8 mouse cellular contexts compared by ENCODE assay signal in the genomic region with DNA sequence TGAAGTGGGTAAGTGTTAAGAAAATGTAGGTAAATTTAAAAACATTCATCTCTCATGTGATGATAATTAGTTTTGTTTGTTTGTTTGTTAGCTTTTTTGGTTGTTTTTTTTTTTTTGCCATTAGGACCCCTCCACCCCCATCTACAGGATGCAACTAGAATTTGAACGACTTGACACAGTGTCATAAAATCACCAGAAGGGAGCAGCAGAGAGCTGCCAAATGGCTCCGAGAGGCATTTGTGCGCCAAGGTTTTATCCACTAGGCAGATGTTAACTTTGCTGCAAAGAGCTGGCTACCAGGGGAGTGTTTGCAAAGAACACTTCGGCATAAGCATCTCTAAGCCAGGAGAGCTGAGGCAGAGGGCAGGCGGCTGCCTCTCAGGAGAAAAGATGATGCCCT.
A peak's percentile ranks its signal among the peaks of the same experiment; 100 is the strongest.
DNase-seq lines count a peak whose midpoint lies in the region; ATAC-seq lines count a peak whose summit lies in the region.

No protein-coding gene starts in this region.

- peak; percentile 39 for DNase-seq in adrenal gland, postnatal 10 days
- no peak for DNase-seq in adrenal gland, adult 18-20 months (ENCODE audit: low spot score in 2 of 2)
- peak; percentile 17 for DNase-seq in urinary bladder, postnatal 25 days (ENCODE audit: low spot score)
- DNase-seq in urinary bladder, adult 2 months (ENCODE audit: low spot score), result no peak
- DNase-seq in forebrain, embryonic 14.5 days (ENCODE audit: low spot score), result peak; percentile 85
- peak; percentile 15 to 28 for DNase-seq in lung, adult 18-20 months
- peak; percentile 82 for DNase-seq in retina, postnatal 1 day

- no peak overlapping the region for H3K9ac ChIP-seq in forebrain, embryonic 14.5 days (ENCODE audit: low read length)
- no peak overlapping the region for H3K9ac ChIP-seq in kidney, embryonic 15.5 days

- ATAC-seq in forebrain, embryonic 14.5 days, result peak; percentile 42; the same call in 1 of the 2 replicates
- no peak for ATAC-seq in kidney, embryonic 15.5 days (replicated peaks; ENCODE audit: low FRiP score)

- no peaks in the 10 kb centered on the region for H3K36me3 ChIP-seq in forebrain, embryonic 14.5 days (ENCODE audit: control insufficient read depth, insufficient read depth, low read length)
- H3K36me3 ChIP-seq in kidney, embryonic 15.5 days, result no peaks in the 10 kb centered on the region

- WGBS in forebrain, embryonic 14.5 days, result under 1% methylated on average over 5 of the region's 5 CpGs
- 6% methylated on average over 5 of the region's 5 CpGs for WGBS in kidney, embryonic 15.5 days

- no peak overlapping the region; the same call in 1 of the 2 replicates for H3K4me2 ChIP-seq in forebrain, embryonic 14.5 days (ENCODE audit: low read length)
- H3K4me2 ChIP-seq in kidney, embryonic 15.5 days, result peak overlapping the region; percentile 65; the same call in 1 of the 2 replicates

- no peaks in the 10 kb centered on the region for H3K9me3 ChIP-seq in forebrain, embryonic 14.5 days (replicated peaks; ENCODE audit: control insufficient read depth, low read length)
- no peaks in the 10 kb centered on the region for H3K9me3 ChIP-seq in kidney, embryonic 15.5 days (replicated peaks)

- H3K27ac ChIP-seq in forebrain, embryonic 14.5 days (ENCODE audit: low read depth, low read length), result no peak overlapping the region
- H3K27ac ChIP-seq in kidney, embryonic 15.5 days, result no peak overlapping the region

- no peak overlapping the region for H3K4me3 ChIP-seq in forebrain, embryonic 14.5 days (ENCODE audit: low read depth, low read length)
- H3K4me3 ChIP-seq in kidney, embryonic 15.5 days (replicated peaks), result no peak overlapping the region

- peaks cover 11% of the 10 kb centered on the region; the same call in 1 of the 2 replicates for H3K27me3 ChIP-seq in forebrain, embryonic 14.5 days (replicated peaks; ENCODE audit: control insufficient read depth, insufficient read depth, low read length)
- peaks cover 6% of the 10 kb centered on the region; the same call in 1 of the 2 replicates for H3K27me3 ChIP-seq in kidney, embryonic 15.5 days

- peaks cover 4% of the 10 kb centered on the region; the same call in 1 of the 2 replicates for H3K4me1 ChIP-seq in forebrain, embryonic 14.5 days (ENCODE audit: control insufficient read depth, insufficient read depth, low read length)
- H3K4me1 ChIP-seq in kidney, embryonic 15.5 days, result peaks cover 24% of the 10 kb centered on the region

Comparison
In these comparisons a context has a peak if more than half of its experiments do, and no peak if none do; other contexts are left out.
1. DNase-seq: peak in adrenal gland, postnatal 10 days (single experiment), urinary bladder, postnatal 25 days (single experiment), forebrain, embryonic 14.5 days (single experiment), lung, adult 18-20 months (2 of 2) and retina, postnatal 1 day (single experiment); none in adrenal gland, adult 18-20 months (0 of 2) and urinary bladder, adult 2 months (single experiment).